Mouse (Mus musculus): ENCODE measurements around the gene Cep131. TPM values are rescaled to one million over a fixed set of nuclear protein-coding genes. Genes with fewer than 3 reads are reported as not detected.

Gene Cep131
- polyA plus RNA-seq, 1 experiment from 2014 or later: 24.2 TPM

- Histone ChIP-seq H3K4me3 (ENCODE audit: low read length) (no peak overlapping the region), H3K27ac (ENCODE audit: low read depth, low read length) (no peak overlapping the region), H3K36me3 (ENCODE audit: control insufficient read depth, insufficient read depth, low read length) (no peaks in the 10 kb centered on the region), H3K9ac (ENCODE audit: low read depth, low read length) (no peak overlapping the region), H3K27me3 (replicated peaks; ENCODE audit: control insufficient read depth, insufficient read depth, low read length) (no peaks in the 10 kb centered on the region), H3K9me3 (ENCODE audit: control insufficient read depth, low read length) (no peaks in the 10 kb centered on the region), H3K4me2 (ENCODE audit: low read length) (no peak overlapping the region), H3K4me1 (ENCODE audit: control insufficient read depth, insufficient read depth, low read depth, low read length) (peaks cover 6% of the 10 kb centered on the region)
- no peak for ATAC-seq
- WGBS: 65% methylated on average over 5 of the region's 5 CpGs
Measured at GRCm38 (mm10) chr11:120034762-120035161, 51.9 kb downstream of the Cep131 start.

- WGBS: 40% methylated on average over 3 of the region's 3 CpGs
- no peak overlapping the region for H3K9ac ChIP-seq (ENCODE audit: low read depth, low read length)
- H3K36me3 ChIP-seq (ENCODE audit: control insufficient read depth, insufficient read depth, low read length): no peaks in the 10 kb centered on the region
- peaks cover 4% of the 10 kb centered on the region; the same call in 1 of the 2 replicates for H3K4me1 ChIP-seq (ENCODE audit: control insufficient read depth, insufficient read depth, low read depth, low read length)
- H3K27me3 ChIP-seq (replicated peaks; ENCODE audit: control insufficient read depth, insufficient read depth, low read length): no peaks in the 10 kb centered on the region
- no peak overlapping the region for H3K4me2 ChIP-seq (ENCODE audit: low read length)
- H3K27ac ChIP-seq (ENCODE audit: low read depth, low read length): no peak overlapping the region
- no peaks in the 10 kb centered on the region for H3K9me3 ChIP-seq (ENCODE audit: control insufficient read depth, low read length)
- no peak overlapping the region for H3K4me3 ChIP-seq (ENCODE audit: low read length)
- ATAC-seq: no peak
Measured at GRCm38 (mm10) chr11:120034306-120034705, 52.3 kb downstream of the Cep131 start.

GRCm38 (mm10) chr11:120033473-120033872 lies 53.2 kb downstream of the Cep131 start:
- Histone ChIP-seq H3K9me3 (ENCODE audit: control insufficient read depth, low read length) (no peaks in the 10 kb centered on the region), H3K4me1 (ENCODE audit: control insufficient read depth, insufficient read depth, low read depth, low read length) (peaks cover 4% of the 10 kb centered on the region; the same call in 1 of the 2 replicates), H3K27ac (ENCODE audit: low read depth, low read length) (no peak overlapping the region), H3K36me3 (ENCODE audit: control insufficient read depth, insufficient read depth, low read length) (no peaks in the 10 kb centered on the region), H3K27me3 (replicated peaks; ENCODE audit: control insufficient read depth, insufficient read depth, low read length) (no peaks in the 10 kb centered on the region), H3K4me2 (ENCODE audit: low read length) (no peak overlapping the region), H3K4me3 (ENCODE audit: low read length) (no peak overlapping the region), H3K9ac (ENCODE audit: low read depth, low read length) (no peak overlapping the region)
- ATAC-seq: no peak
- WGBS: 75% methylated on average over 3 of the region's 3 CpGs

GRCm38 (mm10) chr11:120032052-120032451 lies 54.6 kb downstream of the Cep131 start:
- H3K4me3 ChIP-seq (ENCODE audit: low read length): no peak overlapping the region
- H3K9me3 ChIP-seq (ENCODE audit: control insufficient read depth, low read length): no peaks in the 10 kb centered on the region
- H3K36me3 ChIP-seq (ENCODE audit: control insufficient read depth, insufficient read depth, low read length): no peaks in the 10 kb centered on the region
- peaks cover 4% of the 10 kb centered on the region; the same call in 1 of the 2 replicates for H3K4me1 ChIP-seq (ENCODE audit: control insufficient read depth, insufficient read depth, low read depth, low read length)
- H3K27ac ChIP-seq (ENCODE audit: low read depth, low read length): no peak overlapping the region
- ATAC-seq: no peak
- no peak overlapping the region for H3K4me2 ChIP-seq (ENCODE audit: low read length)
- WGBS: 53% methylated on average over 8 of the region's 8 CpGs
- H3K27me3 ChIP-seq (replicated peaks; ENCODE audit: control insufficient read depth, insufficient read depth, low read length): no peaks in the 10 kb centered on the region
- H3K9ac ChIP-seq (ENCODE audit: low read depth, low read length): no peak overlapping the region

- WGBS: 38% methylated on average over 10 of the region's 10 CpGs
Measured at GRCm38 (mm10) chr11:120030145-120030901, 56.3 kb downstream of the Cep131 start.

GRCm38 (mm10) chr11:120029431-120030144 lies 57.0 kb downstream of the Cep131 start:
- WGBS: 43% methylated on average over 9 of the region's 9 CpGs
- Histone ChIP-seq H3K4me3 (ENCODE audit: low read length) (no peak overlapping the region), H3K27me3 (replicated peaks; ENCODE audit: control insufficient read depth, insufficient read depth, low read length) (no peaks in the 10 kb centered on the region), H3K9ac (ENCODE audit: low read depth, low read length) (no peak overlapping the region), H3K4me1 (ENCODE audit: control insufficient read depth, insufficient read depth, low read depth, low read length) (peaks cover 4% of the 10 kb centered on the region; the same call in 1 of the 2 replicates), H3K9me3 (ENCODE audit: control insufficient read depth, low read length) (no peaks in the 10 kb centered on the region), H3K4me2 (ENCODE audit: low read length) (no peak overlapping the region), H3K27ac (ENCODE audit: low read depth, low read length) (peak overlapping the region; percentile 24), H3K36me3 (ENCODE audit: control insufficient read depth, insufficient read depth, low read length) (no peaks in the 10 kb centered on the region)
- ATAC-seq: peak; percentile 25; the same call in 1 of the 2 replicates

More at GRCm38 (mm10) chr11:120030145-120030901, 56.3 kb downstream of the Cep131 start:
- Histone ChIP-seq H3K27me3 (replicated peaks; ENCODE audit: control insufficient read depth, insufficient read depth, low read length) (no peaks in the 10 kb centered on the region), H3K27ac (ENCODE audit: low read depth, low read length) (peak overlapping the region; percentile 24), H3K4me3 (ENCODE audit: low read length) (no peak overlapping the region), H3K4me2 (ENCODE audit: low read length) (no peak overlapping the region), H3K36me3 (ENCODE audit: control insufficient read depth, insufficient read depth, low read length) (no peaks in the 10 kb centered on the region), H3K9ac (ENCODE audit: low read depth, low read length) (no peak overlapping the region), H3K4me1 (ENCODE audit: control insufficient read depth, insufficient read depth, low read depth, low read length) (peaks cover 4% of the 10 kb centered on the region; the same call in 1 of the 2 replicates), H3K9me3 (ENCODE audit: control insufficient read depth, low read length) (no peaks in the 10 kb centered on the region)
- ATAC-seq: peak; percentile 63

- H3K27me3 ChIP-seq (replicated peaks; ENCODE audit: control insufficient read depth, insufficient read depth, low read length): no peaks in the 10 kb centered on the region
- no peak overlapping the region for H3K27ac ChIP-seq (ENCODE audit: low read depth, low read length)
- H3K4me3 ChIP-seq (ENCODE audit: low read length): no peak overlapping the region
- WGBS: 61% methylated on average over 18 of the region's 18 CpGs
- H3K36me3 ChIP-seq (ENCODE audit: control insufficient read depth, insufficient read depth, low read length): no peaks in the 10 kb centered on the region
- H3K9me3 ChIP-seq (ENCODE audit: control insufficient read depth, low read length): no peaks in the 10 kb centered on the region
- no peak for ATAC-seq
- H3K4me2 ChIP-seq (ENCODE audit: low read length): no peak overlapping the region
- no peak overlapping the region for H3K9ac ChIP-seq (ENCODE audit: low read depth, low read length)
- peaks cover 4% of the 10 kb centered on the region; the same call in 1 of the 2 replicates for H3K4me1 ChIP-seq (ENCODE audit: control insufficient read depth, insufficient read depth, low read depth, low read length)
Measured at GRCm38 (mm10) chr11:120028319-120029092, 58.1 kb downstream of the Cep131 start.

- Histone ChIP-seq H3K27me3 (replicated peaks; ENCODE audit: control insufficient read depth, insufficient read depth, low read length) (no peaks in the 10 kb centered on the region), H3K4me3 (ENCODE audit: low read length) (no peak overlapping the region), H3K9ac (ENCODE audit: low read depth, low read length) (no peak overlapping the region), H3K36me3 (ENCODE audit: control insufficient read depth, insufficient read depth, low read length) (no peaks in the 10 kb centered on the region), H3K9me3 (ENCODE audit: control insufficient read depth, low read length) (no peaks in the 10 kb centered on the region), H3K27ac (ENCODE audit: low read depth, low read length) (no peak overlapping the region), H3K4me2 (ENCODE audit: low read length) (no peak overlapping the region), H3K4me1 (ENCODE audit: control insufficient read depth, insufficient read depth, low read depth, low read length) (peaks cover 16% of the 10 kb centered on the region)
- WGBS: 73% methylated on average over 3 of the region's 3 CpGs
- no peak for ATAC-seq
Measured at GRCm38 (mm10) chr11:120026941-120027340, 59.7 kb downstream of the Cep131 start.

Data from hindbrain, embryonic 16.5 days (tissue).